Mouse (Mus musculus) brain, embryonic 14.5 days (tissue): ENCODE results near the gene Arhgap19.

Experiments
- CTCF ChIP-seq: fragments of 200-500 bp; IDR thresholded peaks from 2 replicates; pipeline ENCODE4 v1.5.1; 2012; ENCODE audit warnings: inconsistent platforms, mild to moderate bottlenecking, moderate library complexity, borderline replicate concordance; ENCODE audit not compliant: insufficient read depth, insufficient read length; ENCODE audit errors: extremely low read depth
- POLR2A ChIP-seq: fragments of 200-500 bp; IDR thresholded peaks from 2 replicates; pipeline ENCODE4 v1.6.1; 2012; ENCODE audit warnings: mild to moderate bottlenecking, inconsistent platforms, borderline replicate concordance; ENCODE audit not compliant: poor library complexity, insufficient read depth, insufficient read length, severe bottlenecking; ENCODE audit errors: extremely low read depth

DNA sequence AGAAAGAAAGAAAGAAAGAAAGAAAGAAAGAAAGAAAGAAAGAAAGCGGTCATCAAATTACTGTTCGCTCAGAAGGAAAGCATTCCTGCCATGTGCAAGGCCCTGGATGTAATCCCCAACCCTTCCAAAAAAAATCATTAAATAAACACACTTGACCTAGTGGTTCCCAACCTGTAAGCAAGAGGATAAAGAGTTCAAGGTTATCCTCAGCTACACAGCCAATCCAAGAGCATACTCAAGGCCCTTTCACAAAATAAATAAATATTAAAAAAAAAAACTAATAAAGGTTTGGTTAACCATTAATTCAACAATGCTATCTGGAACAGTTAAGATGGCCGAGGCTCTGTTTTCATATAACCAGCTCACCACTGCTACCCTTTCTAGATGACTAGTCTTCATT, 27.1 kb upstream of the Arhgap19 start:
- no peak for TF ChIP-seq CTCF
- TF ChIP-seq POLR2A: no peak
